Mouse (Mus musculus): Measurements from ENCODE around the gene Slit2.

- TF ChIP-seq POLR2A (IDR thresholded peaks at IDR 0.05; ENCODE audit: borderline replicate concordance, low read depth, low read length) (no peak), CTCF (IDR thresholded peaks at IDR 0.05; ENCODE audit: low read depth, low read length) (no peak)
Measured at GRCm38 (mm10) chr5:47985198-47985631, 2.3 kb downstream of the Slit2 start.

All from bone marrow macrophage, adult 2 months (primary cell).